Mouse (Mus musculus) small intestine, adult 2 months (tissue): ENCODE data around the gene D17H6S53E.

Source experiments
- CTCF ChIP-seq: fragments of 200-500 bp; IDR thresholded peaks from 2 replicates; pipeline ENCODE4 v1.5.1; 2012; ENCODE audit warnings: low read depth, mild to moderate bottlenecking, control low read depth, inconsistent platforms, low read length, moderate library complexity, mixed read lengths; ENCODE audit not compliant: insufficient replicate concordance, insufficient read length; ENCODE audit errors: extremely low read depth
- POLR2A ChIP-seq: fragments of 200-500 bp; IDR thresholded peaks from 2 replicates; pipeline ENCODE4 v1.6.1; 2012; ENCODE audit warnings: low read depth, mild to moderate bottlenecking, control low read depth, inconsistent platforms, low read length, moderate library complexity

GRCm38 (mm10) chr17:35088151-35088550 lies 38.0 kb upstream of the D17H6S53E start:
- no peak for TF ChIP-seq CTCF
- no peak for TF ChIP-seq POLR2A
